Mouse (Mus musculus) frontal cortex, postnatal 10 days (tissue): Measurements from ENCODE around the gene Pnmt.

Experiments used
- DNase-seq, 2 experiments: peaks; one replicate each; pipeline ENCODE4 v3.0.0; 2022; ENCODE audit warnings: low spot score in 2 of 2, mixed read lengths in 1 of 2

Gene Pnmt

GRCm38 (mm10) chr11:98413731-98414130 is 27.5 kb downstream of the Pnmt start:
- no peak for DNase-seq

- DNase-seq, result no peak
Observed at GRCm38 (mm10) chr11:98414162-98414561, 27.9 kb downstream of the Pnmt start.

GRCm38 (mm10) chr11:98417074-98417473 is 30.8 kb downstream of the Pnmt start:
- no peak for DNase-seq

GRCm38 (mm10) chr11:98418273-98418672 is 32.0 kb downstream of the Pnmt start:
- no peak for DNase-seq

- no peak for DNase-seq
Observed at GRCm38 (mm10) chr11:98418939-98419547, 32.8 kb downstream of the Pnmt start.

GRCm38 (mm10) chr11:98426592-98426991 is 40.3 kb downstream of the Pnmt start:
- DNase-seq, result no peak

- DNase-seq, result no peak
Observed at GRCm38 (mm10) chr11:98428436-98428835, 42.2 kb downstream of the Pnmt start.

- no peak for DNase-seq
Observed at GRCm38 (mm10) chr11:98431743-98432502, 45.7 kb downstream of the Pnmt start.

GRCm38 (mm10) chr11:98435723-98436122 is 49.5 kb downstream of the Pnmt start:
- no peak for DNase-seq

- no peak for DNase-seq
Observed at GRCm38 (mm10) chr11:98437441-98437840, 51.2 kb downstream of the Pnmt start.
